Mouse (Mus musculus) spleen, adult 2 months (tissue): ENCODE measurements around the gene Rbm48. TPM values are rescaled to one million over a fixed set of nuclear protein-coding genes. Genes with fewer than 3 reads are reported as not detected.

ENCODE experiments used
- DNase-seq, 2 experiments: peaks; one replicate each; pipeline versions ENCODE4 v3.0.0 to v3.0.0-alpha.2; 2012 to 2021; ENCODE audit warnings: low spot score in 2 of 2, low read depth in 1 of 2
- H3K27ac ChIP-seq: fragments of 200-500 bp; 2 replicates; pipeline ENCODE4 v1.5.1; 2012; ENCODE audit warnings: low read length, inconsistent platforms; ENCODE audit not compliant: insufficient read depth
- H3K27me3 ChIP-seq: fragments of 200-500 bp; 2 replicates; pipeline ENCODE4 v1.6.1; 2012; ENCODE audit warnings: mild to moderate bottlenecking, moderate library complexity, low read length, inconsistent platforms; ENCODE audit not compliant: control insufficient read depth, insufficient read depth
- H3K36me3 ChIP-seq: fragments of 200-500 bp; 2 replicates; pipeline ENCODE4 v1.6.1; 2012; ENCODE audit warnings: mild to moderate bottlenecking, low read length, inconsistent platforms; ENCODE audit not compliant: control insufficient read depth, insufficient read depth
- H3K4me1 ChIP-seq: fragments of 200-500 bp; 2 replicates; pipeline ENCODE4 v1.6.1; 2011; ENCODE audit warnings: inconsistent platforms; ENCODE audit not compliant: control insufficient read depth, insufficient read depth, insufficient read length
- H3K4me3 ChIP-seq: fragments of 200-500 bp; 2 replicates; pipeline ENCODE4 v1.5.1; 2011; ENCODE audit warnings: mild to moderate bottlenecking, inconsistent platforms; ENCODE audit not compliant: insufficient read depth, insufficient read length; ENCODE audit errors: extremely low read depth
- CTCF ChIP-seq: fragments of 200-500 bp; IDR thresholded peaks from 2 replicates; pipeline ENCODE4 v1.5.1; 2011; ENCODE audit warnings: mild to moderate bottlenecking, inconsistent platforms; ENCODE audit not compliant: insufficient read depth, insufficient read length, insufficient replicate concordance; ENCODE audit errors: extremely low read depth
- POLR2A ChIP-seq: fragments of 200-500 bp; IDR thresholded peaks from 2 replicates; pipeline ENCODE4 v1.6.1; 2011; ENCODE audit warnings: low read depth, low read length, inconsistent platforms
- WGBS: fragments of 180-500 bp; shearing (Covaris S2); methylation state at CpG from one replicate; pipeline ENCODE4 v1.1.7; 2018; 5-methylcytosine and 5-hydroxymethylcytosine counted together
- polyA plus RNA-seq: library from polyadenylated mRNA; depleted of rRNA; stranded (reverse); fragments of >200 nt; gene quantifications from 2 replicates; pipeline ENCODE4 v1.2.3, GENCODE M21; 2012

The Rbm48 gene
- polyA plus RNA-seq, 1 experiment, result 3.3 TPM

- DNase-seq, result no peak
- WGBS, result 90% methylated on average over 2 of the region's 2 CpGs
- no peak for TF ChIP-seq CTCF
- Histone ChIP-seq H3K4me3 (no peak overlapping the region; the same call in 1 of the 2 replicates), H3K4me1 (no peaks in the 10 kb centered on the region), H3K36me3 (peaks cover 17% of the 10 kb centered on the region), H3K27ac (no peak overlapping the region), H3K27me3 (no peaks in the 10 kb centered on the region)
These were observed 42.2 kb downstream of the Rbm48 start for GRCm38 (mm10) chr5:3554198-3554597.

GRCm38 (mm10) chr5:3551481-3551880, 44.9 kb downstream of the Rbm48 start:
- H3K27ac ChIP-seq, result no peak overlapping the region
- no peak overlapping the region for H3K4me3 ChIP-seq
- H3K27me3 ChIP-seq, result no peaks in the 10 kb centered on the region
- WGBS, result 77% methylated on average over 1 of the region's 1 CpGs
- H3K4me1 ChIP-seq, result no peaks in the 10 kb centered on the region
- no peak for DNase-seq
- TF ChIP-seq POLR2A (no peak), CTCF (no peak)
- peaks cover 5% of the 10 kb centered on the region for H3K36me3 ChIP-seq

DNA sequence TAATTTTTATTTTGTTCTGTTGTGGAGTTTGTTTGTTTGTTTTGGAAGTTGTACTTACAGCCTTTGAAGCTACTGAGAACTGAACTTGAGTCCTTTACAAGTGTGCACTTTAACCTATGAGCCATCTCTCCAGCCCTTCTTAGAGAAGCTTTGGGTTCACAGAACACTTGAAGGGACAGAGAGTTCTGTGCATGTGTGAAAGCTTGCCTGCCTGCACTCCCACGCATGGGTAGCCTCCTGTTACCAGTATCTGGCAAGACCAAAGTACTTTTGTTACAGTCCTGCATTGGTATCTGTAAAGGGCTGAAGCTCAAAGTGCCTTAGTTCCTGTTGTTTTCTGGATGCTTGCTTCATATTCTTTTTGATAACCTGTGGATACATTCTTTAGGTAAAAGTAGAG, 50.2 kb downstream of the Rbm48 start:
- H3K27ac ChIP-seq, result no peak overlapping the region
- WGBS, result 63% methylated on average over 1 of the region's 1 CpGs

GRCm38 (mm10) chr5:3544480-3544769, 52.0 kb downstream of the Rbm48 start:
- Histone ChIP-seq H3K27ac (no peak overlapping the region), H3K4me3 (peak overlapping the region; percentile 82), H3K36me3 (no peaks in the 10 kb centered on the region), H3K27me3 (no peaks in the 10 kb centered on the region), H3K4me1 (peaks cover 5% of the 10 kb centered on the region)
- no peak for DNase-seq
- TF ChIP-seq POLR2A (no peak), CTCF (no peak)
- 10% methylated on average over 7 of the region's 7 CpGs for WGBS

More for the DNA sequence above, 50.2 kb downstream of the Rbm48 start:
- peaks cover 5% of the 10 kb centered on the region for H3K4me1 ChIP-seq
- DNase-seq, result no peak
- H3K27me3 ChIP-seq, result no peaks in the 10 kb centered on the region
- TF ChIP-seq CTCF, result no peak
- no peak for TF ChIP-seq POLR2A
- no peak overlapping the region for H3K4me3 ChIP-seq
- H3K36me3 ChIP-seq, result no peaks in the 10 kb centered on the region

DNA sequence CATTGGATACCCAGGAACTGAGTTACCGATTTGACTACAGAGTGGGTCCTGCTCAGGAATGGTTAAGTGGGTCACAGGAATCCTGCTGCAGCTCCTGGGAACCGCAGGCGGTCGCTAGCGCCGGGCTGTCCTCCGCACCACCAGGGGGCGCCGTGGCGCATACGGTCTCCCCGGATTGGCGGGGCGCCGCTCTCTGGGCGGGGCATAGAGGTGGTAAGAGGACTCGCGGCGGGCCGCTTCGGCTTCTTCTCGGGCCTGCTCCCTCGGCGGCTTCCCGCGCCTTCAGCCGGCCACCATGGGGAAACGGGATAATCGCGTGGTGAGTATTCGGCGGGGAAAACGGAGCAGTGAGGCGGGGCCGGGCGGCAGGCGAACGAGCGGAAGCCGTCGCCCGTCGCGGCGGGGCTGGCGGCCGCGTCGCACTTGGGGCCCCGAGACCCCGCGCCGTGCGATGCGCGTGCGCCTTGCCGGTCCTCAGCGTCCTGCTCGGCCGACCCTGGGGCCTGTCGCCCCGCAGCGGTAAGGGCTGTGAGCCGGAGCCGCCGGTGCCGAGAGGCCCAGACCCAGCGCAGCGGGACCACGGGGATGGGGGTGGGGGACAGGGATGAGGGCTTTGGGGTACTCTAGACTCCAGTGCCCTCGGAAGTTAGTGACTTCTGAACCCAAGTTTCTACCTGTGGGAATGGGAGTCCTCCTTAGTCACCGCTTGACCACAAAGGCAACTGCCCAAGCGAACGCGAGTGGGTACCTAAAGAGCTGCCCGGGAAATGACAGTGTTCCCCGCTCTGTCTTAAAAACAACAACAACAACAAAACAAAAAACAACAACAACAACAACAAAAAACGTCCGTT, 52.5 kb downstream of the Rbm48 start, which contains the start of gene Fam133b:
Gene Fam133b (plus strand): TSS at position 205 of the 851 bp plus-strand sequence.
- WGBS, result under 1% methylated on average over 78 of the region's 80 CpGs
- peak; percentile 78 to 92 for DNase-seq
- Histone ChIP-seq H3K27me3 (no peaks in the 10 kb centered on the region), H3K4me3 (peak within 1 kb of the TSS; percentile 82), H3K36me3 (no peaks in the 10 kb centered on the region), H3K4me1 (peaks cover 5% of the 10 kb centered on the region), H3K27ac (peak within 1 kb of the TSS; percentile 84)
- TF ChIP-seq POLR2A (peak; percentile 41), CTCF (peak; percentile 93)

DNA sequence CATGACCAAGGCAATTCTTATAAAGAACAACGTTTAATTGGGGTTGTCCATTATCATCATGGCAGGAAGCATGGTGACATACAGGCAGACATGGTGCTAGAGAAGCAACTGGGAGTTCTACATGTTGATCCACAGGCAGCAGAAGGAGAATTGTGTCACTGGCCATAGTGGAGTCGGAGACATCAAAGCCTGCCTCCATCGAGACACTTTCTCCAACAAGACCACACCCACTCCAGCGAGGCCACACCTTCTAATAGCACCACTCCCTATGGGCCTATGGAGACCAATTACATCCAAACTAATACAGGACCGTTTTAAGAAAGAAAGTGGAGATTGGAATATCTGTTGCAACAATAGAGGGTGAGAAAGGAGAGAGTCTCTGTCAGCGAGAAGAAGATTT, 54.5 kb downstream of the Rbm48 start:
- 88% methylated on average over 6 of the region's 6 CpGs for WGBS
- no peak for TF ChIP-seq CTCF
- no peak for TF ChIP-seq POLR2A
- Histone ChIP-seq H3K27me3 (no peaks in the 10 kb centered on the region), H3K4me1 (peaks cover 5% of the 10 kb centered on the region), H3K36me3 (no peaks in the 10 kb centered on the region), H3K27ac (no peak overlapping the region), H3K4me3 (no peak overlapping the region)
- no peak for DNase-seq
